Mouse (Mus musculus): ENCODE data around the gene Sulf2.

GRCm38 (mm10) chr2:166027834-166028233, 127.6 kb downstream of the Sulf2 start:
- TF ChIP-seq POLR2A (IDR thresholded peaks at IDR 0.05; ENCODE audit: low read depth, low read length) (no peak), CTCF (conservative IDR thresholded peaks at IDR 0.05; ENCODE audit: insufficient read depth, insufficient read length, low read depth, low read length) (no peak)
